Mouse (Mus musculus) liver, embryonic 14.5 days (tissue): ENCODE results near the gene Ppp1r14a.

Source experiments
- CTCF ChIP-seq: IDR thresholded peaks from 2 replicates; pipeline ENCODE4 v1.5.1; 2016; ENCODE audit warnings: antibody characterized with exemption, low read depth, control low read depth
- EP300 ChIP-seq: IDR thresholded peaks from 2 replicates; pipeline ENCODE4 v1.6.1; 2016; ENCODE audit warnings: antibody characterized with exemption, low read depth

GRCm38 (mm10) chr7:29255875-29256274, 33.2 kb upstream of the Ppp1r14a start:
- no peak for TF ChIP-seq CTCF
- TF ChIP-seq EP300 = no peak
